Mouse (Mus musculus) hindbrain, embryonic 11.5 days (tissue): ENCODE measurements around the gene Rhoj. TPM values are rescaled to one million over a fixed set of nuclear protein-coding genes. Genes with fewer than 3 reads are reported as not detected.

ENCODE experiments used
- ATAC-seq: fragments of 200-750 bp; cut with Nextera tagmentation; 2 replicates; pipeline ENCODE4 v1.8.0; 2017; ENCODE audit warnings: mild to moderate bottlenecking, moderate TSS enrichment, moderate library complexity; ENCODE audit not compliant: low FRiP score
- DNase-seq: peaks from one replicate; pipeline ENCODE4 v3.0.0-alpha.2; 2015; ENCODE audit warnings: low spot score
- H3K27ac ChIP-seq: fragments of 300-500 bp; sonication (generic); 2 replicates; pipeline ENCODE4 v1.5.1; 2014; ENCODE audit warnings: mild to moderate bottlenecking, low read depth, low read length
- H3K27me3 ChIP-seq: fragments of 300-500 bp; sonication (generic); 2 replicates; pipeline ENCODE4 v1.6.1; 2014; ENCODE audit warnings: mild to moderate bottlenecking, low read length, moderate library complexity, mixed read lengths; ENCODE audit not compliant: control insufficient read depth, insufficient read depth
- H3K36me3 ChIP-seq: fragments of 300-500 bp; sonication (generic); 2 replicates; pipeline ENCODE4 v1.6.1; 2014; ENCODE audit warnings: mild to moderate bottlenecking, low read length, moderate library complexity, mixed read lengths; ENCODE audit not compliant: control insufficient read depth, insufficient read depth
- H3K4me1 ChIP-seq: fragments of 300-500 bp; sonication (generic); replicated peaks from 2 replicates; pipeline ENCODE4 v1.6.1; 2014; ENCODE audit warnings: low read length, mixed read lengths; ENCODE audit not compliant: control insufficient read depth, insufficient read depth
- H3K4me2 ChIP-seq: fragments of 300-500 bp; sonication (generic); replicated peaks from 2 replicates; pipeline ENCODE4 v1.6.1; 2014; ENCODE audit warnings: mild to moderate bottlenecking, low read depth, low read length
- H3K4me3 ChIP-seq: fragments of 300-500 bp; sonication (generic); 2 replicates; pipeline ENCODE4 v1.5.1; 2014; ENCODE audit warnings: low read depth, low read length
- H3K9ac ChIP-seq: fragments of 300-500 bp; sonication (generic); 2 replicates; pipeline ENCODE4 v1.6.1; 2014; ENCODE audit warnings: low read depth, low read length
- H3K9me3 ChIP-seq: fragments of 300-500 bp; sonication (generic); 2 replicates; pipeline ENCODE4 v1.6.1; 2016; ENCODE audit warnings: low read length; ENCODE audit not compliant: control insufficient read depth
- WGBS: fragments of 180-500 bp; shearing (Covaris S2); extraction: QIAGEN DNeasy Blood & Tissue Kit; methylation state at CpG from one replicate; pipeline ENCODE4 v1.1.7; 2014; 5-methylcytosine and 5-hydroxymethylcytosine counted together
- polyA plus RNA-seq: library from polyadenylated mRNA; unstranded; fragments of >200 nt; fragmentation: Nextera tagmentation; extraction: Ambion mirVana; gene quantifications from 2 replicates; pipeline ENCODE4 v1.2.1, GENCODE M21; 2014

Gene Rhoj
- polyA plus RNA-seq, 1 experiment from 2014 or later, result 42.6 TPM

GRCm38 (mm10) chr12:75389308-75390135 lies 81.4 kb downstream of the Rhoj start:
- no peaks in the 10 kb centered on the region for H3K4me1 ChIP-seq
- peak; percentile 70; the same call in 1 of the 2 replicates for ATAC-seq
- no peaks in the 10 kb centered on the region for H3K36me3 ChIP-seq
- H3K4me3 ChIP-seq, result no peak overlapping the region
- no peaks in the 10 kb centered on the region for H3K27me3 ChIP-seq
- no peak overlapping the region for H3K27ac ChIP-seq
- H3K9me3 ChIP-seq, result no peaks in the 10 kb centered on the region
- peak; percentile 71 for DNase-seq
- no peak overlapping the region for H3K4me2 ChIP-seq
- 50% methylated on average over 20 of the region's 20 CpGs for WGBS
- H3K9ac ChIP-seq, result no peak overlapping the region

DNA sequence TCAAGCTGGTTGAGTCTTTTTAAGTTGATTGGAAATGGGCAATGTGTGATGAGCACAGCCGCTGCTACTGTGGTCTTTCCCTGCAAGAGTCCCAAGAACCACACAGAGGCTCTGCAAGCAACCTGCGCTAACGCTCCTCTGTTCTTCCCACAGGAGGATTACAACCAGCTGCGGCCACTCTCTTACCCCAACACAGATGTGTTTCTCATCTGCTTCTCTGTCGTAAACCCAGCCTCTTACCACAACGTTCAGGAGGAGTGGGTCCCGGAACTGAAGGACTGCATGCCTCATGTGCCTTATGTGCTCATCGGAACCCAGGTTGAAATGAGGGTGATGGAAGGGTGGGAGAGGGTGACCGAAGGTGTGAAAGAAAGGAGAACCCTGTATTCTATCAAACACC lies 83.4 kb downstream of the Rhoj start:
- H3K4me1 ChIP-seq, result no peaks in the 10 kb centered on the region
- 75% methylated on average over 9 of the region's 9 CpGs for WGBS
- no peak for DNase-seq

GRCm38 (mm10) chr12:75394011-75394773 lies 86.1 kb downstream of the Rhoj start:
- Histone ChIP-seq H3K9me3 (no peaks in the 10 kb centered on the region), H3K4me2 (no peak overlapping the region), H3K4me1 (no peaks in the 10 kb centered on the region), H3K36me3 (no peaks in the 10 kb centered on the region), H3K4me3 (no peak overlapping the region), H3K27ac (no peak overlapping the region), H3K9ac (no peak overlapping the region), H3K27me3 (no peaks in the 10 kb centered on the region)
- ATAC-seq (no peak), DNase-seq (no peak)
- WGBS, result 85% methylated on average over 20 of the region's 20 CpGs

More for the DNA sequence above, 83.4 kb downstream of the Rhoj start:
- Histone ChIP-seq H3K27ac (no peak overlapping the region), H3K4me3 (no peak overlapping the region), H3K9me3 (no peaks in the 10 kb centered on the region), H3K4me2 (no peak overlapping the region), H3K27me3 (no peaks in the 10 kb centered on the region), H3K9ac (no peak overlapping the region), H3K36me3 (no peaks in the 10 kb centered on the region)
- ATAC-seq, result no peak

DNA sequence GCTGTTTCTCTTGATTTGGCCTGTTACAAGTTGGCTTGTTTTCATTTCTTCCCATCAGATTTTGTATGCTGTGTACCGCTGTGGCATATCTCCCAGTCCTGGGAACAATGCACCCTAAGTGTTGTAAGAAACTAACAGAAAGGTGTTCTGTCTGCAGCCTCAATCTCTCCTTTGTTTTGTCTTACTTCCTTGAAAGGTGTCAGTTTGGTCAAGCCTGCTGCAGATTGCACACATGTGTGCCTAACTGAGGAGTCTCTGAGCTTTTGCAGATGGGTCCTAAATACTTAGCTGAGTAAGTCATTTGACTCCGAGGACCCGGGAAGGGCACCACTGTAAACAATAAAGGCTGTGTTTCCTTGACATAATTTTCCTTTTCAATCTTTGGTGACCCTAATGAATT lies 88.5 kb downstream of the Rhoj start:
- Histone ChIP-seq H3K9ac (no peak overlapping the region), H3K27me3 (no peaks in the 10 kb centered on the region), H3K36me3 (no peaks in the 10 kb centered on the region), H3K27ac (no peak overlapping the region), H3K4me2 (no peak overlapping the region), H3K4me3 (no peak overlapping the region), H3K9me3 (no peaks in the 10 kb centered on the region), H3K4me1 (no peaks in the 10 kb centered on the region)
- ATAC-seq, result no peak
- WGBS, result 68% methylated on average over 3 of the region's 3 CpGs
- no peak for DNase-seq

DNA sequence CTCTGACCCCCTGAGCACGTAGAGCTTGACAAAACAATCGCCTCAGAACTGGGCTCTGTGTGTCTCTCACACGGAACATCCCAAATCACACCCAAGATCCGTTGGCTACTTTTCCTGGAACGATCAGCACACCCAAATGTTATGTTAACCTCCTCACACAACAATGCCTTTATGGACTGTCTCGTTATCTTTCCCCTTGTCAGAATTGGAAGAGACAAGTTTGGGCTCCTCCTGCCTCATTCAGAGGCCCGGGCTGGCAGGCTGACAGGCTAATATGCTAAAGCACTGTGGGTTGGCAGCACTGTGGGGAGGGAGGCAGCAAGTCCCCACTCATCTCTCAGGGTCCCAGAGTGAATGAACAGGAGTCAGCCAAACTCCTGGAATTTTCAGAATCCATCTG lies 89.0 kb downstream of the Rhoj start:
- Histone ChIP-seq H3K27me3 (no peaks in the 10 kb centered on the region), H3K9ac (no peak overlapping the region), H3K9me3 (no peaks in the 10 kb centered on the region), H3K4me3 (no peak overlapping the region), H3K4me2 (no peak overlapping the region), H3K4me1 (no peaks in the 10 kb centered on the region), H3K27ac (no peak overlapping the region), H3K36me3 (no peaks in the 10 kb centered on the region)
- DNase-seq (no peak), ATAC-seq (no peak)
- WGBS, result 55% methylated on average over 7 of the region's 7 CpGs

GRCm38 (mm10) chr12:75412964-75413363 lies 104.8 kb downstream of the Rhoj start:
- H3K9me3 ChIP-seq, result no peaks in the 10 kb centered on the region
- 88% methylated on average over 9 of the region's 9 CpGs for WGBS
- H3K9ac ChIP-seq, result no peak overlapping the region
- H3K4me1 ChIP-seq, result no peaks in the 10 kb centered on the region
- no peaks in the 10 kb centered on the region for H3K27me3 ChIP-seq
- no peak overlapping the region for H3K27ac ChIP-seq
- no peak for ATAC-seq
- H3K4me2 ChIP-seq, result no peak overlapping the region
- H3K36me3 ChIP-seq, result no peaks in the 10 kb centered on the region
- H3K4me3 ChIP-seq, result no peak overlapping the region
- DNase-seq, result no peak

DNA sequence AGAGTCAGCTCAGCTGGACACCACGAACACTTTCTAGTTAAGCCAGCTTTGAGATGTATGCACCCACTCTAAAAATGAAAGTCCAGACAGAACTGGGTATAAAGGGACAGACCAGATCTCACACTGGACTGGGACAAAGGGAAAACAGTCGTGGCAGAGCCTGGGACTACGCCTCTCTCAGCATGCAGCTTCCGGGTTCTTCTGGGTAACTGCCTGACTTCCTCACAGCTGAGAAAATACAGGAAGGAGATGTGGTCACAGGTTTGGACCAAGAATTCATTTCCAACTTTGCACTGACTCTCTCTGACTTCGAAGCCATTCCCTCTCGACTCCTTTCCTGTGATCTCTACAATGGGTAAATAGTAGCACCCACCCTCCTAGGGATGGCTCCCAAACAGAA lies 106.9 kb downstream of the Rhoj start:
- no peaks in the 10 kb centered on the region for H3K27me3 ChIP-seq

DNA sequence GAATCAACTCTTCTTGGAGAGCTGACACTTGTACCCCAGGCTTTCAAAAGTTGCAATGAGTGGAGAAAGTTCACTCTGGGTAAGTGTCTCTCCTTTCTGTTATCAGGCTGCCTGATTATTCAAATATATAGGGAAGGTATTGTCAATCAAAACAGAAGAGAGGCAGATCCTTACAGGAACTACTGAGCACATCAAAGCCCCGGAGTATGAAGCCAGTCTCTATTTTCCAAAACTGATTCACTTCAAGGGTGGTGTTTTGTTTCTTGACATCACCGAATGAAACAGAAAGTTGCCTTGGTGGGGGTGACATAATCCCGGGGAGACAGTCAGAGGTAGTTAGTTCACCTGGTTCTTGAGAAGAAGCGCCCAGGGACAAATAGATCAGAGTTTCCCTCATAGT lies 108.6 kb downstream of the Rhoj start, which contains the start of gene Gphb5:
Gphb5 (minus strand) TSS at position 101 of the 400 bp plus-strand sequence.
- H3K27me3 ChIP-seq, result no peaks in the 10 kb centered on the region
- H3K9ac ChIP-seq, result no peak within 1 kb of the TSS
- no peak within 1 kb of the TSS for H3K27ac ChIP-seq
- no peak within 1 kb of the TSS for H3K4me2 ChIP-seq
- no peak within 1 kb of the TSS for H3K4me3 ChIP-seq
- H3K36me3 ChIP-seq, result no peaks in the 10 kb centered on the region
- no peaks in the 10 kb centered on the region for H3K4me1 ChIP-seq
- DNase-seq (no peak), ATAC-seq (no peak)
- WGBS, result 88% methylated on average over 4 of the region's 4 CpGs
- no peaks in the 10 kb centered on the region for H3K9me3 ChIP-seq

More for the DNA sequence above, 106.9 kb downstream of the Rhoj start:
- Histone ChIP-seq H3K9ac (no peak overlapping the region), H3K27ac (no peak overlapping the region), H3K36me3 (no peaks in the 10 kb centered on the region), H3K4me2 (no peak overlapping the region), H3K4me1 (no peaks in the 10 kb centered on the region), H3K9me3 (no peaks in the 10 kb centered on the region), H3K4me3 (no peak overlapping the region)
- 66% methylated on average over 6 of the region's 6 CpGs for WGBS
- DNase-seq (no peak), ATAC-seq (no peak)
